Mouse (Mus musculus): ENCODE results near the gene Upk2. TPM values are rescaled to one million over a fixed set of nuclear protein-coding genes. Genes with fewer than 3 reads are reported as not detected.

The Upk2 gene
- polyA plus RNA-seq, 1 experiment = not detected

DNA sequence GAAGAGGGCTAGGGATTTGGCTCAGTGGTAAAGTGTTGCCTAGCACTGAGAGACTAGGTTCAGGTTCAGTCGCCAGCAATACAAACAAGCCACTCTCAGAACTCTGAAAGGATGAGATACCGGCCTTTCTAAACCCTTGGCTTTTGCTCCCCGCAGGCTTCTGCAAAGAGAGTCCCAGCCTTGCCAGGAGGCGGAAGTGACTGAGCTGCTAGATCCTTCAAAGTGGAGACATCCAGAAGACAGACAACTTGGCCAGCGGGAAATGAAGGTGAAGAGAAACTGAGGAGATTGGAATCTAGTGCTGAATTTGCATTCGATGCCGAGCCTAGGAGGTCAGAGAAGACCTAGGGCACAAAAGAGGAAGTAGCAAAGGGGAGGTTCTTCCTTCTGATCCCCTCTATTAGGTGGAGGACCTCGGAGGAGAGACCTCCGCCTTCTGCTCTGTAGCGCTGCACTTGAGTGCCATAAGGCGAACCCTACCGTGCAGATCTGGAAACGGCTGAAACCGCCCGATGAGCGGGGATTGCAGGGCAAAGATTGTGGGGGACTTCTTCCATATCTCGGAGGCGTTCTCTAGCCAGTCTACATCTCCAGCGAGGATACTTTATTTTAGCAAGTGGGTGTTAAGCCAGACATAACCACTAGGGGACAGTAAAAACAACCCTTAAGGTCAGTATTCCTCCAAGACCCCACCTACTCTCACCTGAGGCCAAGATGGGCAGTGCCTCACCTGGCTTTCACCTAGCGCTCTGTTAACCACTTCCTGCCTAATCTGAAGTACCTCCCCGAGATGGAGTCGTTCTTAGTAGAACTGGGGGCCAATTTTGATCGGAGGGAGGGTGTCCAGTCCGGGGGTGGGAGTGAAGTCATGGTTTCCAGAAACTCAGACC, 22.8 kb upstream of the Upk2 start:
- Histone ChIP-seq H3K9me3 (ENCODE audit: control insufficient read depth, low read length) (no peaks in the 10 kb centered on the region), H3K4me1 (ENCODE audit: control insufficient read depth) (peaks cover 23% of the 10 kb centered on the region), H3K27me3 (ENCODE audit: control insufficient read depth) (peaks cover 55% of the 10 kb centered on the region), H3K36me3 (ENCODE audit: control insufficient read depth) (no peaks in the 10 kb centered on the region), H3K4me3 (replicated peaks) (peak overlapping the region; percentile 40)
- TF ChIP-seq TAL1 (IDR thresholded peaks at IDR 0.05; ENCODE audit: low read length) (no peak), GATA1 (IDR thresholded peaks at IDR 0.05; ENCODE audit: low read length) (no peak)

- Histone ChIP-seq H3K4me3 (replicated peaks) (no peak overlapping the region), H3K4me1 (ENCODE audit: control insufficient read depth) (peaks cover 23% of the 10 kb centered on the region), H3K36me3 (ENCODE audit: control insufficient read depth) (no peaks in the 10 kb centered on the region), H3K9me3 (ENCODE audit: control insufficient read depth, low read length) (no peaks in the 10 kb centered on the region), H3K27me3 (ENCODE audit: control insufficient read depth) (peaks cover 38% of the 10 kb centered on the region)
- TF ChIP-seq TAL1 (IDR thresholded peaks at IDR 0.05; ENCODE audit: low read length) (no peak), GATA1 (IDR thresholded peaks at IDR 0.05; ENCODE audit: low read length) (no peak)
Measured at GRCm38 (mm10) chr9:44475936-44476335, 21.2 kb upstream of the Upk2 start.

DNA sequence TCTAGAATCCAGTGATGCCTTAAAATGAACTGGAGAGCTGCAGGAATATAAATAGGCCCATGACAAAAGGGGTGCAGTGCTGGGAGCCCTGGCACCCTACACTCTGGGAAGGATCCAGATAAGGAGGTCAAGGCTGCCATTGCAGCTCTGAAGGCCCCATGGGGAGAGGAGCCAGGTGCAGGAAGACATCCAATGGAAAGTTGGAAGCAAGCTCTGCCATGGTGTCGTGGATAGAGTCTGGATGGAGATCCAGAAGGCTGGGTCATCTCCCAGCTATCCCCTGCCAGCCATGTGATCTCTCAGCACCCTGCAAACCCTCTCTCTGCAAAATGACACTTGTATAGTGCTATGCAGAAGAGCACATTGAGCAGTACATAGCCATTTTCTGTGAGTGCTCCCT, 19.6 kb upstream of the Upk2 start:
- Histone ChIP-seq H3K9me3 (ENCODE audit: control insufficient read depth, low read length) (no peaks in the 10 kb centered on the region), H3K27me3 (ENCODE audit: control insufficient read depth) (peaks cover 22% of the 10 kb centered on the region), H3K4me1 (ENCODE audit: control insufficient read depth) (peaks cover 16% of the 10 kb centered on the region), H3K36me3 (ENCODE audit: control insufficient read depth) (no peaks in the 10 kb centered on the region), H3K4me3 (replicated peaks) (no peak overlapping the region)
- no peak for TF ChIP-seq GATA1 (IDR thresholded peaks at IDR 0.05; ENCODE audit: low read length)
- no peak for TF ChIP-seq TAL1 (IDR thresholded peaks at IDR 0.05; ENCODE audit: low read length)

- Histone ChIP-seq H3K4me3 (replicated peaks) (no peak overlapping the region), H3K4me1 (ENCODE audit: control insufficient read depth) (peaks cover 6% of the 10 kb centered on the region), H3K27me3 (ENCODE audit: control insufficient read depth) (peaks cover 11% of the 10 kb centered on the region), H3K9me3 (ENCODE audit: control insufficient read depth, low read length) (no peaks in the 10 kb centered on the region), H3K36me3 (ENCODE audit: control insufficient read depth) (no peaks in the 10 kb centered on the region)
- TF ChIP-seq GATA1 (IDR thresholded peaks at IDR 0.05; ENCODE audit: low read length) = no peak
- no peak for TF ChIP-seq TAL1 (IDR thresholded peaks at IDR 0.05; ENCODE audit: low read length)
Measured at GRCm38 (mm10) chr9:44473184-44473583, 18.4 kb upstream of the Upk2 start.

DNA sequence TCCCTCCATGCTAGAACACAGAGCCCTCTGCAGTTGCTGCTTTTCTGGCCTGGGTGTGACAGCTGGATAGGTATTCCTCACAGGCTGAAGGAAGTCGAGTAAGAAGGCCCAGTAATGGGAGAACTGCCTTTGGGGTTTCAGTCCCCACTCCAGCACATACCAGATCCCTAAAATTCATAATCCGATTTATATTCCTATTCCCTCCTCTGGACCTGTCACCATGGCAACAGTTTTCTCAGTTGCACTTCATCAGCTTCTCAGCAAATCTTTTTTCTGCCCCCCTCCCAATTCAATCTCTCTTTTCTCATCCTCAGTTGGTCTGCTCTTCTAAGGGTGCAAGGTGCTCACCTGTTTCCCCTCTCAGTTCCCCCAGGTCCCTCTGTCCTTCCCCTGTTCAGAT, 14.0 kb upstream of the Upk2 start:
- Histone ChIP-seq H3K36me3 (ENCODE audit: control insufficient read depth) (no peaks in the 10 kb centered on the region), H3K4me1 (ENCODE audit: control insufficient read depth) (no peaks in the 10 kb centered on the region), H3K9me3 (ENCODE audit: control insufficient read depth, low read length) (no peaks in the 10 kb centered on the region), H3K4me3 (replicated peaks) (no peak overlapping the region), H3K27me3 (ENCODE audit: control insufficient read depth) (no peaks in the 10 kb centered on the region; the same call in 1 of the 2 replicates)
- no peak for TF ChIP-seq TAL1 (IDR thresholded peaks at IDR 0.05; ENCODE audit: low read length)
- TF ChIP-seq GATA1 (IDR thresholded peaks at IDR 0.05; ENCODE audit: low read length) = no peak

- TF ChIP-seq TAL1 (IDR thresholded peaks at IDR 0.05; ENCODE audit: low read length) = no peak
- TF ChIP-seq GATA1 (IDR thresholded peaks at IDR 0.05; ENCODE audit: low read length) = no peak
- Histone ChIP-seq H3K36me3 (ENCODE audit: control insufficient read depth) (no peaks in the 10 kb centered on the region), H3K9me3 (ENCODE audit: control insufficient read depth, low read length) (no peaks in the 10 kb centered on the region), H3K4me3 (replicated peaks) (no peak overlapping the region), H3K4me1 (ENCODE audit: control insufficient read depth) (no peaks in the 10 kb centered on the region), H3K27me3 (ENCODE audit: control insufficient read depth) (no peaks in the 10 kb centered on the region; the same call in 1 of the 2 replicates)
Measured at GRCm38 (mm10) chr9:44468224-44468623, 13.4 kb upstream of the Upk2 start.

DNA sequence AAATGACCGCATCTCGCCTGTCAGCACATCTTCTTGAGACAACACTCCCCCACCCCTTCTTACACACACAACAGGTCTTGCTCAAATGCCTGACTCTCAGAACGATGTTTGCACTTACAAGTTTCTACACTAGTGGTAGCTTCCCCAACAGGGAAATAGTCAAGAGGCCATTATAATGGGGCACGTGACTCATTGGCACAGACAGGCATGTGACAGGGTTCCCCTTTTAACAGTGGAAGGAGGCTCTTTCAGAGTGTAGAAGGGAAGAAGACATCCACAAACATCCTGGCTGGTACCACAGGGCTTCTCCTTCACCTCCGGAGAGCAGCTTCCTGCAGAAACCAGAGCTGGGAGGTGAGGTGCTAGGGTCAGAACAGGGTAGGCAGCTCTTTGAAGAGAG, 7.2 kb upstream of the Upk2 start:
- H3K4me3 ChIP-seq (replicated peaks) = no peak overlapping the region
- no peaks in the 10 kb centered on the region for H3K9me3 ChIP-seq (ENCODE audit: control insufficient read depth, low read length)
- peaks cover 11% of the 10 kb centered on the region for H3K27me3 ChIP-seq (ENCODE audit: control insufficient read depth)

DNA sequence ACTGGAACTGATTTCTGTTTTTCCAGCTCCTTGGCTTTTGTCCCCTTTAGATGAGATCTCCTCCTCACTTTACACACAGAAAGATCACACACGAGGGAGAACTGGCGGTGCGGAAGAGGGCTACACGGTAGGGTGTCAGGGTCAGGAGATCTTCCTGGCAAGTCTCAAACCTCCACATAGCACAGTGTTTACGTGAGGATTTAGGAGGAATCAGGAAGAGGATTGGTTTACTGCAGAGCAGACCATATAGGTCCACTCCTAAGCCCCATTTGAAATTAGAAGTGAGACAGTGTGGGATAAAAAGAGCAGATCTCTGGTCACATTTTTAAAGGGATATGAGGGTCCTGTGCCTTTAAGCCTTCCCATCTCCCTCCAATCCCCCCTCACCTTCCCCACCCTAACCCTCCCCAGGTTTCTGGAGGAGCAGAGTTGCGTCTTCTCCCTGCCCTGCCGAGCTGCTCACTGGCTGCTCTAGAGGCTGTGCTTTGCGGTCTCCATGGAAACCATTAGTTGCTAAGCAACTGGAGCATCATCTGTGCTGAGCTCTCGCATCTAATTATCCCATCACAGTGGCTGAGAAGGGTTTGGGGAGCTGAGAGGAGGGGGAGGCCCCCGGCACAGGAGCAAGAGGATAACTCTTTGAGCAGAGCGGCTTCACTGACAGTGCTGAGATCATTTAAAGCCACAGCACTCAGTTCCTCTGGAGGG, 2.4 kb upstream of the Upk2 start:
- Histone ChIP-seq H3K27me3 (ENCODE audit: control insufficient read depth) (peaks cover 48% of the 10 kb centered on the region), H3K36me3 (ENCODE audit: control insufficient read depth) (no peaks in the 10 kb centered on the region), H3K9me3 (ENCODE audit: control insufficient read depth, low read length) (no peaks in the 10 kb centered on the region), H3K4me3 (replicated peaks) (no peak overlapping the region), H3K4me1 (ENCODE audit: control insufficient read depth) (no peaks in the 10 kb centered on the region; the same call in 1 of the 2 replicates)
- TF ChIP-seq GATA1 (IDR thresholded peaks at IDR 0.05; ENCODE audit: low read length) (no peak), TAL1 (IDR thresholded peaks at IDR 0.05; ENCODE audit: low read length) (no peak)

More for the DNA sequence above, 7.2 kb upstream of the Upk2 start:
- Histone ChIP-seq H3K36me3 (ENCODE audit: control insufficient read depth) (no peaks in the 10 kb centered on the region), H3K4me1 (ENCODE audit: control insufficient read depth) (no peaks in the 10 kb centered on the region)
- no peak for TF ChIP-seq TAL1 (IDR thresholded peaks at IDR 0.05; ENCODE audit: low read length)
- TF ChIP-seq GATA1 (IDR thresholded peaks at IDR 0.05; ENCODE audit: low read length) = no peak

All from erythroblast, embryonic 14.5 days (primary cell).